Mouse (Mus musculus): ENCODE results near the gene Dock9. TPM values are rescaled to one million over a fixed set of nuclear protein-coding genes. Genes with fewer than 3 reads are reported as not detected.

Gene Dock9
- polyA plus RNA-seq, 1 experiment from 2014 or later, result 8.5 TPM

GRCm38 (mm10) chr14:121675579-121675978 is 122.1 kb downstream of the Dock9 start:
- Histone ChIP-seq H3K4me3 (ENCODE audit: low read depth, low read length) (no peak overlapping the region), H3K9me3 (replicated peaks; ENCODE audit: control insufficient read depth, low read length) (no peaks in the 10 kb centered on the region), H3K36me3 (ENCODE audit: control insufficient read depth, insufficient read depth, low read length) (no peaks in the 10 kb centered on the region), H3K4me1 (ENCODE audit: control insufficient read depth, insufficient read depth, low read length) (0 out of 2 replicates have a peak, but pooled peaks cover 2% of the 10 kb centered on the region), H3K9ac (ENCODE audit: low read length) (no peak overlapping the region), H3K27ac (ENCODE audit: low read depth, low read length) (no peak overlapping the region), H3K27me3 (replicated peaks; ENCODE audit: control insufficient read depth, insufficient read depth, low read length) (no peaks in the 10 kb centered on the region), H3K4me2 (ENCODE audit: low read length) (no peak overlapping the region)
- ATAC-seq (no peak), DNase-seq (ENCODE audit: low spot score) (no peak)
- 21% methylated on average over 6 of the region's 6 CpGs for WGBS

GRCm38 (mm10) chr14:121675146-121675545 is 122.5 kb downstream of the Dock9 start:
- ATAC-seq, result no peak

GRCm38 (mm10) chr14:121670016-121670415 is 127.6 kb downstream of the Dock9 start:
- H3K4me3 ChIP-seq (ENCODE audit: low read depth, low read length), result no peak overlapping the region
- H3K4me2 ChIP-seq (ENCODE audit: low read length), result no peak overlapping the region
- no peaks in the 10 kb centered on the region for H3K4me1 ChIP-seq (ENCODE audit: control insufficient read depth, insufficient read depth, low read length)
- H3K9me3 ChIP-seq (replicated peaks; ENCODE audit: control insufficient read depth, low read length), result no peaks in the 10 kb centered on the region
- H3K9ac ChIP-seq (ENCODE audit: low read length), result no peak overlapping the region
- no peaks in the 10 kb centered on the region for H3K27me3 ChIP-seq (replicated peaks; ENCODE audit: control insufficient read depth, insufficient read depth, low read length)
- H3K27ac ChIP-seq (ENCODE audit: low read depth, low read length), result no peak overlapping the region
- ATAC-seq (no peak), DNase-seq (ENCODE audit: low spot score) (no peak)
- 95% methylated on average over 5 of the region's 5 CpGs for WGBS
- no peaks in the 10 kb centered on the region for H3K36me3 ChIP-seq (ENCODE audit: control insufficient read depth, insufficient read depth, low read length)

More at GRCm38 (mm10) chr14:121675146-121675545, 122.5 kb downstream of the Dock9 start:
- H3K4me1 ChIP-seq (ENCODE audit: control insufficient read depth, insufficient read depth, low read length), result 0 out of 2 replicates have a peak, but pooled peaks cover 2% of the 10 kb centered on the region
- DNase-seq (ENCODE audit: low spot score), result no peak
- no peak overlapping the region for H3K4me2 ChIP-seq (ENCODE audit: low read length)
- H3K9ac ChIP-seq (ENCODE audit: low read length), result no peak overlapping the region
- H3K27ac ChIP-seq (ENCODE audit: low read depth, low read length), result no peak overlapping the region
- no peaks in the 10 kb centered on the region for H3K27me3 ChIP-seq (replicated peaks; ENCODE audit: control insufficient read depth, insufficient read depth, low read length)
- no peak overlapping the region for H3K4me3 ChIP-seq (ENCODE audit: low read depth, low read length)
- no peaks in the 10 kb centered on the region for H3K9me3 ChIP-seq (replicated peaks; ENCODE audit: control insufficient read depth, low read length)
- H3K36me3 ChIP-seq (ENCODE audit: control insufficient read depth, insufficient read depth, low read length), result no peaks in the 10 kb centered on the region
- 57% methylated on average over 3 of the region's 3 CpGs for WGBS

- H3K9me3 ChIP-seq (replicated peaks; ENCODE audit: control insufficient read depth, low read length), result no peaks in the 10 kb centered on the region
- DNase-seq (ENCODE audit: low spot score), result no peak
- H3K4me1 ChIP-seq (ENCODE audit: control insufficient read depth, insufficient read depth, low read length), result no peaks in the 10 kb centered on the region
- no peak overlapping the region for H3K9ac ChIP-seq (ENCODE audit: low read length)
- no peaks in the 10 kb centered on the region for H3K36me3 ChIP-seq (ENCODE audit: control insufficient read depth, insufficient read depth, low read length)
- WGBS, result 87% methylated on average over 3 of the region's 3 CpGs
- H3K27me3 ChIP-seq (replicated peaks; ENCODE audit: control insufficient read depth, insufficient read depth, low read length), result no peaks in the 10 kb centered on the region
- no peak overlapping the region for H3K27ac ChIP-seq (ENCODE audit: low read depth, low read length)
- no peak overlapping the region for H3K4me3 ChIP-seq (ENCODE audit: low read depth, low read length)
- no peak for ATAC-seq
- H3K4me2 ChIP-seq (ENCODE audit: low read length), result no peak overlapping the region
Observed at GRCm38 (mm10) chr14:121666641-121667274, 130.9 kb downstream of the Dock9 start.

GRCm38 (mm10) chr14:121665693-121666273 is 131.9 kb downstream of the Dock9 start:
- H3K9me3 ChIP-seq (replicated peaks; ENCODE audit: control insufficient read depth, low read length), result no peaks in the 10 kb centered on the region
- no peak overlapping the region for H3K27ac ChIP-seq (ENCODE audit: low read depth, low read length)
- no peak overlapping the region for H3K9ac ChIP-seq (ENCODE audit: low read length)
- DNase-seq (ENCODE audit: low spot score) (no peak), ATAC-seq (no peak)
- no peak overlapping the region for H3K4me3 ChIP-seq (ENCODE audit: low read depth, low read length)
- H3K4me1 ChIP-seq (ENCODE audit: control insufficient read depth, insufficient read depth, low read length), result no peaks in the 10 kb centered on the region
- no peak overlapping the region for H3K4me2 ChIP-seq (ENCODE audit: low read length)
- 95% methylated on average over 9 of the region's 9 CpGs for WGBS
- H3K36me3 ChIP-seq (ENCODE audit: control insufficient read depth, insufficient read depth, low read length), result no peaks in the 10 kb centered on the region
- H3K27me3 ChIP-seq (replicated peaks; ENCODE audit: control insufficient read depth, insufficient read depth, low read length), result no peaks in the 10 kb centered on the region

- Histone ChIP-seq H3K27ac (ENCODE audit: low read depth, low read length) (no peak overlapping the region), H3K9ac (ENCODE audit: low read length) (no peak overlapping the region), H3K27me3 (replicated peaks; ENCODE audit: control insufficient read depth, insufficient read depth, low read length) (no peaks in the 10 kb centered on the region), H3K4me2 (ENCODE audit: low read length) (no peak overlapping the region), H3K36me3 (ENCODE audit: control insufficient read depth, insufficient read depth, low read length) (no peaks in the 10 kb centered on the region), H3K9me3 (replicated peaks; ENCODE audit: control insufficient read depth, low read length) (no peaks in the 10 kb centered on the region), H3K4me3 (ENCODE audit: low read depth, low read length) (no peak overlapping the region), H3K4me1 (ENCODE audit: control insufficient read depth, insufficient read depth, low read length) (no peaks in the 10 kb centered on the region)
- WGBS, result 95% methylated on average over 1 of the region's 1 CpGs
- ATAC-seq (no peak), DNase-seq (ENCODE audit: low spot score) (no peak)
Observed at GRCm38 (mm10) chr14:121663913-121664312, 133.7 kb downstream of the Dock9 start.

- 77% methylated on average over 8 of the region's 8 CpGs for WGBS
- H3K27me3 ChIP-seq (replicated peaks; ENCODE audit: control insufficient read depth, insufficient read depth, low read length), result no peaks in the 10 kb centered on the region
- no peak for ATAC-seq
- no peak for DNase-seq (ENCODE audit: low spot score)
- H3K9ac ChIP-seq (ENCODE audit: low read length), result no peak overlapping the region
- H3K4me2 ChIP-seq (ENCODE audit: low read length), result no peak overlapping the region
- H3K27ac ChIP-seq (ENCODE audit: low read depth, low read length), result no peak overlapping the region
- no peaks in the 10 kb centered on the region for H3K36me3 ChIP-seq (ENCODE audit: control insufficient read depth, insufficient read depth, low read length)
- no peaks in the 10 kb centered on the region for H3K4me1 ChIP-seq (ENCODE audit: control insufficient read depth, insufficient read depth, low read length)
- H3K9me3 ChIP-seq (replicated peaks; ENCODE audit: control insufficient read depth, low read length), result no peaks in the 10 kb centered on the region
- H3K4me3 ChIP-seq (ENCODE audit: low read depth, low read length), result no peak overlapping the region
Observed at GRCm38 (mm10) chr14:121660918-121661317, 136.7 kb downstream of the Dock9 start.

GRCm38 (mm10) chr14:121660167-121660894 is 137.3 kb downstream of the Dock9 start:
- no peaks in the 10 kb centered on the region for H3K9me3 ChIP-seq (replicated peaks; ENCODE audit: control insufficient read depth, low read length)
- H3K4me2 ChIP-seq (ENCODE audit: low read length), result no peak overlapping the region
- H3K36me3 ChIP-seq (ENCODE audit: control insufficient read depth, insufficient read depth, low read length), result no peaks in the 10 kb centered on the region
- H3K27me3 ChIP-seq (replicated peaks; ENCODE audit: control insufficient read depth, insufficient read depth, low read length), result no peaks in the 10 kb centered on the region
- DNase-seq (ENCODE audit: low spot score) (no peak), ATAC-seq (no peak)
- no peak overlapping the region for H3K9ac ChIP-seq (ENCODE audit: low read length)
- 91% methylated on average over 15 of the region's 15 CpGs for WGBS
- no peak overlapping the region for H3K27ac ChIP-seq (ENCODE audit: low read depth, low read length)
- H3K4me1 ChIP-seq (ENCODE audit: control insufficient read depth, insufficient read depth, low read length), result no peaks in the 10 kb centered on the region
- H3K4me3 ChIP-seq (ENCODE audit: low read depth, low read length), result no peak overlapping the region

Measured in forebrain, embryonic 14.5 days (tissue).